Mouse (Mus musculus) testis, adult 2 months (tissue): ENCODE results near the gene Slc16a11.

Source experiments
- CTCF ChIP-seq: fragments of 200-500 bp; IDR thresholded peaks from 2 replicates; pipeline ENCODE4 v1.5.1; 2012; ENCODE audit warnings: low read depth, mild to moderate bottlenecking, inconsistent platforms, low read length, moderate library complexity; ENCODE audit not compliant: control insufficient read depth, insufficient read depth, insufficient replicate concordance
- POLR2A ChIP-seq: fragments of 200-500 bp; IDR thresholded peaks from 2 replicates; pipeline ENCODE4 v1.6.1; 2012; ENCODE audit warnings: low read depth, mild to moderate bottlenecking, inconsistent platforms, low read length, moderate library complexity; ENCODE audit not compliant: control insufficient read depth

- TF ChIP-seq CTCF = no peak
- TF ChIP-seq POLR2A = no peak
Measured at GRCm38 (mm10) chr11:70212423-70212822, at the start of gene Slc16a11.
